Mouse (Mus musculus) gastrocnemius, postnatal 36 days (tissue): Measurements from ENCODE around the gene Nap1l1. TPM values are rescaled to one million over a fixed set of nuclear protein-coding genes. Genes with fewer than 3 reads are reported as not detected.
"Not testable (repeated sequence)": the region's sequence is repeated elsewhere in the genome, so short reads cannot be mapped to it uniquely, and the experiment has no call there.

Source experiments
- DNase-seq, 2 experiments: peaks; one replicate each; pipeline ENCODE4 v3.0.0; 2022
- intact Hi-C: fragments of 180-260 bp; cut with DNase I; formaldehyde crosslinking; loops from one replicate; pipeline ENCODE4 v1.15.1; 2025
- long read RNA-seq, 2 experiments: library from polyadenylated mRNA; stranded (forward); transcript quantifications; one replicate each; pipeline ENCODE4 v2.0.0; 2021
- total RNA-seq, 2 experiments: library from RNA; stranded (reverse); gene quantifications; 2 replicates each; pipeline ENCODE4 v1.2.3; 2021

Gene Nap1l1
- 10 to 100 TPM; 47.7 to 54.7 TPM for total RNA-seq
- long read RNA-seq, experiment 1, partial matches to known transcripts: 9 of 29 reads
- long read RNA-seq, experiment 1, other reads (novel, unspliced or antisense): 11 of 29 reads
- long read RNA-seq, experiment 2, partial matches to known transcripts: 20 of 40 reads
- long read RNA-seq, experiment 2, other reads (novel, unspliced or antisense): 11 of 40 reads

GRCm38 (mm10) chr10:111472686-111473510 is at the start of gene Nap1l1:
Gene Nap1l1 (plus strand): TSS chr10:111473223.
- intact Hi-C loops: loop anchor here (5.0 kb wide), 1 partner anchor 171 kb away; no protein-coding TSS in a partner anchor
- peak; percentile 93 to 95 for DNase-seq

GRCm38 (mm10) chr10:111426491-111426890 is 46.5 kb upstream of the Nap1l1 start:
- no peak for DNase-seq
- intact Hi-C loops: no loop called here

- DNase-seq: no peak
- intact Hi-C loops: no loop called here
Observed at GRCm38 (mm10) chr10:111433502-111433901, 39.5 kb upstream of the Nap1l1 start.

- intact Hi-C loops: no loop called here
- no peak for DNase-seq
Observed at GRCm38 (mm10) chr10:111441034-111441440, 32.0 kb upstream of the Nap1l1 start.

- no peak for DNase-seq
Observed at GRCm38 (mm10) chr10:111444199-111444598, 28.8 kb upstream of the Nap1l1 start.

GRCm38 (mm10) chr10:111445939-111446671 is 26.9 kb upstream of the Nap1l1 start:
- intact Hi-C loops: no loop called here
- DNase-seq: no peak

More at GRCm38 (mm10) chr10:111444199-111444598, 28.8 kb upstream of the Nap1l1 start:
- intact Hi-C loops: no loop called here

GRCm38 (mm10) chr10:111446672-111447008 is 26.4 kb upstream of the Nap1l1 start:
- intact Hi-C loops, DNase-seq: not testable (repeated sequence)

- DNase-seq, intact Hi-C loops: not testable (repeated sequence)
Observed at GRCm38 (mm10) chr10:111449662-111450061, 23.4 kb upstream of the Nap1l1 start.

GRCm38 (mm10) chr10:111451683-111452322 is 21.2 kb upstream of the Nap1l1 start:
- no peak for DNase-seq
- intact Hi-C loops: no loop called here

GRCm38 (mm10) chr10:111452426-111452825 is 20.6 kb upstream of the Nap1l1 start:
- intact Hi-C loops: no loop called here
- DNase-seq: no peak

- DNase-seq: no peak
- intact Hi-C loops: no loop called here
Observed at GRCm38 (mm10) chr10:111454698-111455308, 18.2 kb upstream of the Nap1l1 start.

- intact Hi-C loops: no loop called here
- DNase-seq: no peak
Observed at GRCm38 (mm10) chr10:111458088-111458487, 14.9 kb upstream of the Nap1l1 start.

- intact Hi-C loops: no loop called here
- no peak for DNase-seq
Observed at GRCm38 (mm10) chr10:111459040-111459439, 14.0 kb upstream of the Nap1l1 start.

- intact Hi-C loops: no loop called here
Observed at GRCm38 (mm10) chr10:111459874-111460273, 13.1 kb upstream of the Nap1l1 start.

GRCm38 (mm10) chr10:111460381-111460780 is 12.6 kb upstream of the Nap1l1 start:
- intact Hi-C loops: no loop called here

More at GRCm38 (mm10) chr10:111459874-111460273, 13.1 kb upstream of the Nap1l1 start:
- no peak for DNase-seq

GRCm38 (mm10) chr10:111464833-111465232 is 8.2 kb upstream of the Nap1l1 start:
- intact Hi-C loops: no loop called here

More at GRCm38 (mm10) chr10:111460381-111460780, 12.6 kb upstream of the Nap1l1 start:
- no peak for DNase-seq

GRCm38 (mm10) chr10:111465409-111465808 is 7.6 kb upstream of the Nap1l1 start:
- DNase-seq: no peak
- intact Hi-C loops: no loop called here

More at GRCm38 (mm10) chr10:111464833-111465232, 8.2 kb upstream of the Nap1l1 start:
- no peak for DNase-seq

GRCm38 (mm10) chr10:111471166-111471565 is 1.9 kb upstream of the Nap1l1 start:
- intact Hi-C loops: loop anchor here (5.0 kb wide), 1 partner anchor 169 kb away; no protein-coding TSS in a partner anchor
- DNase-seq: no peak

GRCm38 (mm10) chr10:111473511-111474371 is 718 bp downstream of the Nap1l1 start:
- peak; percentile 4 to 11 for DNase-seq

More at GRCm38 (mm10) chr10:111473511-111474371, 718 bp downstream of the Nap1l1 start:
- intact Hi-C loops: loop anchor here (5.0 kb wide), 1 partner anchor 171 kb away; no protein-coding TSS in a partner anchor
